Mouse (Mus musculus) hindbrain, embryonic 12.5 days (tissue): ENCODE results near the gene H2al2a. TPM values are rescaled to one million over a fixed set of nuclear protein-coding genes. Genes with fewer than 3 reads are reported as not detected.

Experiments used
- ATAC-seq: fragments of 200-750 bp; cut with Nextera tagmentation; 2 replicates; pipeline ENCODE4 v1.8.0; 2017; ENCODE audit warnings: moderate TSS enrichment; ENCODE audit not compliant: low FRiP score
- H3K27ac ChIP-seq: fragments of 300-500 bp; sonication (generic); 2 replicates; pipeline ENCODE4 v1.5.1; 2016; ENCODE audit warnings: mild to moderate bottlenecking
- H3K27me3 ChIP-seq: fragments of 300-500 bp; sonication (generic); 2 replicates; pipeline ENCODE4 v1.6.1; 2016; ENCODE audit warnings: mild to moderate bottlenecking
- H3K36me3 ChIP-seq: fragments of 300-500 bp; sonication (generic); 2 replicates; pipeline ENCODE4 v1.6.1; 2016; ENCODE audit warnings: mild to moderate bottlenecking
- H3K4me1 ChIP-seq: fragments of 300-500 bp; sonication (generic); 2 replicates; pipeline ENCODE4 v1.6.1; 2016
- H3K4me2 ChIP-seq: fragments of 300-500 bp; sonication (generic); replicated peaks from 2 replicates; pipeline ENCODE4 v1.6.1; 2016; ENCODE audit warnings: mild to moderate bottlenecking
- H3K4me3 ChIP-seq: fragments of 300-500 bp; sonication (generic); 2 replicates; pipeline ENCODE4 v1.5.1; 2016; ENCODE audit warnings: mild to moderate bottlenecking
- H3K9ac ChIP-seq: fragments of 300-500 bp; sonication (generic); 2 replicates; pipeline ENCODE4 v1.6.1; 2016; ENCODE audit warnings: mild to moderate bottlenecking, moderate library complexity
- H3K9me3 ChIP-seq: fragments of 300-500 bp; sonication (generic); replicated peaks from 2 replicates; pipeline ENCODE4 v1.6.1; 2016; ENCODE audit warnings: mild to moderate bottlenecking
- WGBS: fragments of 180-500 bp; shearing (Covaris S2); methylation state at CpG from one replicate; pipeline ENCODE4 v1.1.7; 2016; 5-methylcytosine and 5-hydroxymethylcytosine counted together
- polyA plus RNA-seq: library from polyadenylated mRNA; unstranded; fragments of >200 nt; fragmentation: Nextera tagmentation; extraction: Ambion mirVana; gene quantifications from 2 replicates; pipeline ENCODE4 v1.2.1, GENCODE M21; 2016

The H2al2a gene
- polyA plus RNA-seq, 1 experiment from 2014 or later: not detected

DNA sequence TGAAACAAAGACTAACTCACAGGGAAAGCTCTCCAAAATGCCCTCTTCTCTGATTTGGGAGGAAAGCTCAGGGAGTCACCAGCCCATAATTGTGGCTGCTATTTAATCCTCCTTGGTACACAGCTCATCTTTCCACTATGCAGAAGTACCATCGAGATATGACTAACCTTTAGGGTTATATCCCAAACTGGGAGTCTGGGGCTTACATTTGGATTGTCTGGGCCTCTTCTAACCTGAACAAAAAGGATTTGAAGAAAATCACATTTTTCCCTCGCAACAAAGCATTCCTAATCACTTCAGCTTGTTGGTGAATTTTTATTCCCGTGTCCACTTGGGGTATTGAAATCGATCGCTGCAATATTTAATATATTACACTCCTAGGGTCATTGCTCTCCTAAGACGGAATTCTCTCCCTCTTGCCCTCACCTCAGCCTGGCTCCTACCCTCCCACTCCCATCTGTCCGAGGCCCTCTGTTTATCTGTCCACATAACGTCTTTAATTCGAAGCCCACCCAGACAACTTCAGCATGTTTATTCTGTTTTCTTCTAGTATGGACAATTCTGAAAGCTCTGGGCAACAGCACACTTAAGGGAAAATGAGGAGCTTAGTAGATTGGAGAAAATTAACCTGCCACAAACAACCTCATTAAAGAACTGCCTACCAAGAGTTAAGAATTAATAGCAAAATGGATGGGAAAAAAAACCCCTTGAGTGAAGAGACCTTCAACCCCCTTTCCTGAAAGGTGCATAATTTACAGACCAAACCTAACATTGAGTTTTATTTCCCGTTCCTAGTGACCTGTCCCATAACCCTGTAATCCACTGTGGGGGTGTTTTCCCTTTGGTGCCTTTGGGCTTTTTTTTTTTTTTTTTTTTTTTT is 37.9 kb upstream of the H2al2a start:
- no peak overlapping the region for H3K4me3 ChIP-seq
- peak overlapping the region; percentile 2; the same call in 1 of the 2 replicates for H3K9ac ChIP-seq
- H3K4me2 ChIP-seq: no peak overlapping the region
- H3K27ac ChIP-seq: peak overlapping the region; percentile 77
- no peaks in the 10 kb centered on the region for H3K36me3 ChIP-seq
- H3K4me1 ChIP-seq: peaks cover 69% of the 10 kb centered on the region
- H3K27me3 ChIP-seq: no peaks in the 10 kb centered on the region
- no peak for ATAC-seq
- no peaks in the 10 kb centered on the region for H3K9me3 ChIP-seq
- WGBS: 40% methylated on average over 10 of the region's 10 CpGs

DNA sequence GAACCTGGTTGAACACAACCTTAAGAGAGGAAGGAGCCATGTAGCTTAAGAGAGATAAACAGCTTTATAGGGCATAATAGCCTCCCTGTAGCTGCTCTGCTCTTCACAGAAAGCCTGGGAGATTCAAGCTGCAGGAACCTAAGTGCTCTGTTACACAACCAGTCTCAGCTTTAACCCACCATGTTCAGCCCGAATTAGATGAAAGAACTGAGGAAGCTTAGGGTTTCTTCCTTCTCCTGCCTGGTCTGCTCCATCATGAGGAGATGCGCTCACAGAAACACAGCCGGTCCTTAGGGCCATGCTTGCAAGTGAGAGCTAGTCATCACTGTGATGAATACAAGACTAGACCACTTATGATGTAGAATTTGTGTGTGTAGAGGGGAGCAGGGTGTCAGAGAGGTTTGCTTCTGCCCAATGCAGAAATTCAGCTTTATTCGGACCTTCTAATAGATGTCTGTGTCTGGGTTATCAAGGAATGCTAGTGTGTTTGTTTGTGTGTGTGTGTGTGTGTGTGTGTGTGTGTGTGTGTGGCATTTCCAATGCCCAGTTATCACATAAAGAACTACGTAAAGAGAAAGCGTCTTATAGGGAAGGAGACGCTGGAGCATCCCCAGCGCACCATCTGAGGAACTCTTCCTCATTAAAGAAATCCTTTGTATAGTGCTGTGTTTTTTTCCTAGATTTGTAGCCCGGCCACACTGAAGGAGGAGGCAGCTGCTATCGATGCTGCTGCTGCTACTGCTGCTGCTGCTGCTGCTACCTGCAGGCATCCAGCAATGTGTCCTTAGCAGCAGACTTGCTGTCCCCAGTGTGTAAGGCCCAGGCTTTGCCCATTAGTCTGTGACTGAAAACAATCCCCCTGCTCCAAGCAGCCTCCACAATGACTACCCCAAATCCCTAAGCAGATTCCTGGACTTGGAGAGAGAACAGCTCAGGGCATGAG is 36.7 kb upstream of the H2al2a start:
- WGBS: 30% methylated on average over 10 of the region's 10 CpGs
- no peak overlapping the region for H3K4me3 ChIP-seq

DNA sequence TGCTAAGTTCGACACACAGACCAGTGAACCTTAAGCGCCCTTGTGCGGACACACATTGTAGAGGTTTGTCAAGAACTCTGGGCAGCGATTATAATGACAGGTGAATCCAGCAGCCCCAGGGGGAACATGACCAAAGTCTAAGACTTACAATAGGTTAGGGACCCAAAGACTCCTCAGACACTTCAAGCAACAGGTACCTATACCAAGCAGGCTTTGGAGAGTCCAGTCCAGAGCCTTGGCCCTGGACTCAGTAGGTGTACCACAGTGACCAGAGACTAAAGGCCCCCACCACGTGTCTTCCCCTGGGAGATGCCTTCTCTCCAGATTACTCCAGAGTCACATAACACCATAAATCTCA is 35.8 kb upstream of the H2al2a start:
- no peak for ATAC-seq
- no peak overlapping the region for H3K4me3 ChIP-seq
- H3K9ac ChIP-seq: peak overlapping the region; percentile 76; the same call in 1 of the 2 replicates
- H3K4me1 ChIP-seq: peaks cover 54% of the 10 kb centered on the region
- H3K27ac ChIP-seq: 0 out of 2 replicates have a peak overlapping the region, but pooled peaks have one; percentile 30
- no peaks in the 10 kb centered on the region for H3K36me3 ChIP-seq
- H3K27me3 ChIP-seq: no peaks in the 10 kb centered on the region
- H3K4me2 ChIP-seq: peak overlapping the region; percentile 81
- WGBS: 37% methylated on average over 5 of the region's 5 CpGs
- H3K9me3 ChIP-seq: no peaks in the 10 kb centered on the region

More for the DNA sequence above, 36.7 kb upstream of the H2al2a start:
- Histone ChIP-seq H3K36me3 (no peaks in the 10 kb centered on the region), H3K4me1 (peaks cover 58% of the 10 kb centered on the region), H3K4me2 (peak overlapping the region; percentile 81), H3K27me3 (no peaks in the 10 kb centered on the region), H3K9me3 (no peaks in the 10 kb centered on the region), H3K27ac (peak overlapping the region; percentile 77), H3K9ac (peak overlapping the region; percentile 2)
- ATAC-seq: peak; percentile 54

DNA sequence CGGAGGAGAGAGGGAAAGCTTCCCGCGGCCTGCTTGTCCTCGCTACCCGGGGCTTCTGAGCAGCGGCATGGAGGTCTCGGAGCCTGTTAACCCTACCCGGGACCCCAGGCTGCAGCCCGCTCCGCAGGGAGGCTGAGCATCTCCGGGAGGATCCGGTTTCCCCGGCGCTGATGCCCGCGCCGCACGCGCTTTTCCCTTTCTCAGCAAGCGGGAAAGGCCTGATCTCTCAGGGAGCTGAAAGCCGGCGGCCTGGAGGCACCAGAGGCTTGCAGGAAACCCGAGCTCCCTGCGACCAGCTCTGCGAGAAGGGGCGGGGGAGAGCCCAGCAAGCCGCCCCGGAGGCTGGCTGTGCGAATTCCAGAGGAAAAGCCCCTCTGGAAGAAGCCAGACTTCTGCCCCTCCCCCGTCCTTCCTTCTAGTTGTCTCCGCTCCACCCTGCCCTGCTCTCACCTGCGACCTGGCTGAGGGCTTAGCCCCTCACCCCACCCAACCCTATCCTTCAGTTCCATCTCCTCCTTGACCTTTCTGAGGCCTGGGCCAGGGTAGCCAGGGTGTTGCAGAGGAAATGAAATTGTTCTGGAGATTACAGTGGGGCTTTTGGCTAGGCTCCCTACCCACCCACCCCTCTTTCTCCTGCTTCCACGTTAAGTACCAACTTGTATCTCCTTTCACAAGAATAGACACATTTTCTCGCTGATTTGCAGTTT is 35.2 kb upstream of the H2al2a start:
- H3K4me3 ChIP-seq: peak overlapping the region; percentile 35
- WGBS: under 1% methylated on average over 34 of the region's 34 CpGs
- ATAC-seq: no peak
- H3K4me1 ChIP-seq: peaks cover 54% of the 10 kb centered on the region
- no peaks in the 10 kb centered on the region for H3K36me3 ChIP-seq
- peak overlapping the region; percentile 81 for H3K4me2 ChIP-seq
- H3K9me3 ChIP-seq: no peaks in the 10 kb centered on the region
- H3K27me3 ChIP-seq: no peaks in the 10 kb centered on the region
- H3K9ac ChIP-seq: peak overlapping the region; percentile 76
- H3K27ac ChIP-seq: peak overlapping the region; percentile 73

DNA sequence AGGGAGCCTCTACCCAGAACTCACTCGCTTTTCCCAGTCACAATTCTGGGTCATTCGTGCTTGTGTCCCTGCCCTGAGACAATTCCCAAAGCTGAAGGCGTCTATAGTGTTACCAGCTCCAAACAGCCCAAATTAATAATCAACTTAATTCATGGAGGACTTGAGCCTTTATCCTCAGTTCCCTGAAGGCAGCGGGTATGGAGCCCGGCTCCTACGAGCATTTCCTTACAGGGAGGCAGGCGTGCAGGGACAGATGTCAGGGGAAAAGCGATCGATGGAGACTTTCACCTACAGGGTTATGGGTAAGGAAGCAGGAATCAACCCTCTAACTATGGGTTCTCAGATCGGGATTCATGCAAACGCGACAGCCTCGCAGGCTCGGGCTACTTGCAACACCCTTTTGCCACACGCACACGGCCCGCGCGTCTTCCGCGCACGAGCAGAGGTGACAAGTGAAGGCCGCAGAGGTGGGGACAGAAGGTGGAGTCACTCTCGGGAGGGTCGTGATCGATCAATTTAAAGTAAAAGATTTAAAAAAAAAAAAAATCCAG is 34.6 kb upstream of the H2al2a start:
- Histone ChIP-seq H3K27me3 (no peaks in the 10 kb centered on the region), H3K36me3 (no peaks in the 10 kb centered on the region), H3K27ac (peak overlapping the region; percentile 73), H3K9me3 (no peaks in the 10 kb centered on the region), H3K9ac (peak overlapping the region; percentile 76), H3K4me3 (peak overlapping the region; percentile 35), H3K4me2 (peak overlapping the region; percentile 81), H3K4me1 (peaks cover 57% of the 10 kb centered on the region)
- WGBS: 1% methylated on average over 26 of the region's 26 CpGs
- no peak for ATAC-seq

DNA sequence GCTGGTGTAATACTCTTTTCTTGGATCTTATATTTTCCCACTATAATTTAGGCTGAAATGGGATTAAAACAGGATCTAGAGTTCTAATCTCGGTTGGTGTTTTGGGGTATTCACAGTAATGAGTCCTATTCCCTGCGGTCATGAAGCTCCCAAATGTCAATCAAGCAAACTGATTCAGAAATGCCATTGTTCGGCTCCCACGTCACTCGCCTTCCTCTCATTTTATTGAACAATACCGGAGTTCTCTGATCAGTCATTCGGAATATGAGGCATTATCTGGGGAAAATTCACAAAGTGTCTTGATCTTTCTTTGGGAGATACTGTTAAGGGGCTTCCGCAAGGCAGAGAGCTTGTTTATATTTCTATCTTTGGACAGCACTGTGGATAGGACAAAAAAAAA is 33.8 kb upstream of the H2al2a start:
- H3K9ac ChIP-seq: 0 out of 2 replicates have a peak overlapping the region, but pooled peaks have one; percentile 1
- H3K4me3 ChIP-seq: peak overlapping the region; percentile 35; the same call in 1 of the 2 replicates
- H3K27me3 ChIP-seq: no peaks in the 10 kb centered on the region
- peak overlapping the region; percentile 73; the same call in 1 of the 2 replicates for H3K27ac ChIP-seq
- no peaks in the 10 kb centered on the region for H3K36me3 ChIP-seq
- H3K4me2 ChIP-seq: peak overlapping the region; percentile 81
- H3K4me1 ChIP-seq: peaks cover 56% of the 10 kb centered on the region
- WGBS: 9% methylated on average over 8 of the region's 8 CpGs
- no peak for ATAC-seq
- H3K9me3 ChIP-seq: no peaks in the 10 kb centered on the region

DNA sequence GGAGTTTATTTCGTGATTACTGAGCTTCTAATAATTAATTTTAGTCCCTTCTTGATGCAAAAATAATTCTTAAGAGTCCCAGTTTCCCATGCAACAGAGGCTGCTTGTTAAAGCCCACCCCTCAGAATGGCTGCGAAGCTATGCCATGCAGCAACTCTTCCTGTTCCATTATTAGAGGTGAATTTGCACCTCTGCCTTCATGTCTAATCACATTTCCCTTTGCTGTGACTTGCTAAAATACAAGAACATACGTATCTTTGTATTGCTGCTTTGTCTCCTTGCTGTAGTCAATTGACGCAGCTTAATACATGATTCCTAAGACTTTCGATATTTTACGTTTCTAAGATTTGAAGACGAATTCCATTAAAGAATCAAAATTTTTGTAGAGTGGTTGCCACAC is 32.9 kb upstream of the H2al2a start:
- no peak overlapping the region for H3K4me3 ChIP-seq
- ATAC-seq: no peak
- H3K27me3 ChIP-seq: no peaks in the 10 kb centered on the region
- no peaks in the 10 kb centered on the region for H3K36me3 ChIP-seq
- H3K9me3 ChIP-seq: no peaks in the 10 kb centered on the region
- no peak overlapping the region; the same call in 1 of the 2 replicates for H3K27ac ChIP-seq
- H3K9ac ChIP-seq: 0 out of 2 replicates have a peak overlapping the region, but pooled peaks have one; percentile 47
- H3K4me2 ChIP-seq: peak overlapping the region; percentile 96
- WGBS: 37% methylated on average over 7 of the region's 7 CpGs
- H3K4me1 ChIP-seq: peaks cover 53% of the 10 kb centered on the region

DNA sequence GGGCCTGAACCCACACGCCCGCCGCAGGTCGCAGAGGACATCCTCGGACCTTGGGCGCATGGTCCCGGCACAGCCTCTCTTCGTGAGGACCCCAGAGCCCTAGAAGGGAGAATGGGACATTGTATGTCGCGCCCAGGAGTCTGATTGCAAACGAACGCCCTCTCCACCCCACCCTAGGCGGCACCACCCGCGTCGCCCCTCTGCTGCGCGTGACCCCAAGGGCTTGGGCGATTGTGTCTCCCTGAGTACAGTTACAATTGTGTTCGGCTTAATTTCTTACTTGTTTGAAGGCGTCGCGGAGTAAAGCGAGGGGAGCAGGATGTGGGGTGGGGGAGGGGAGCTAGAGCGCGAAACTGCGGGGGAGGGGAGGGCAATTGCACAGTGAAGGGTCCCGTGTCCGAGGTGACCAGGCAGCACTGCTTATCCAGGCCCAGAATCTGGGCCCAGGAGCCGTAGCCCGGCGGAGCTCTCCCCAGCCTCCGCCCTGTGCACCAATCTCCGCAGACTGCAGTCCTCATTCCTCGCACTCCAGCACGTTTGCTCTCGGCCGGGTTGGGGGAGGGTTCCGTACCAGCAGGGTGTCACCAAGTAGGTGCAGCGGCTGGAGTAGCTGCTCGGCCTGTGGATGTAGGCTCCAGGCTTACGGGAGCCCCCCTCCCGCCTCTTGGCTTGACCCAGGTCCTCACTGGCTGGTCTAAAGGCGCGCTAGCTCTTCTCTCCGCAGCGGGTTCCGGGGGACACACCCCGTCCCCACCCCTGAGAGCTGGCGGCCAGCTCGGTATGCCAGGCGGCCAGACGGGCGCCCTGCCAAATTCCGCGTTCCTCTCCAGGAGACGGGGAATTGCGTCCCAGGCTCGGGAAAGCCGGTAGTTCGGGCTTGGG is 31.6 kb upstream of the H2al2a start:
- Histone ChIP-seq H3K9me3 (no peaks in the 10 kb centered on the region), H3K27me3 (no peaks in the 10 kb centered on the region), H3K4me3 (peak overlapping the region; percentile 63), H3K27ac (peak overlapping the region; percentile 100), H3K9ac (peak overlapping the region; percentile 93), H3K4me2 (peak overlapping the region; percentile 96), H3K4me1 (peaks cover 40% of the 10 kb centered on the region), H3K36me3 (no peaks in the 10 kb centered on the region)
- peak; percentile 67 for ATAC-seq
- WGBS: under 1% methylated on average over 59 of the region's 61 CpGs

DNA sequence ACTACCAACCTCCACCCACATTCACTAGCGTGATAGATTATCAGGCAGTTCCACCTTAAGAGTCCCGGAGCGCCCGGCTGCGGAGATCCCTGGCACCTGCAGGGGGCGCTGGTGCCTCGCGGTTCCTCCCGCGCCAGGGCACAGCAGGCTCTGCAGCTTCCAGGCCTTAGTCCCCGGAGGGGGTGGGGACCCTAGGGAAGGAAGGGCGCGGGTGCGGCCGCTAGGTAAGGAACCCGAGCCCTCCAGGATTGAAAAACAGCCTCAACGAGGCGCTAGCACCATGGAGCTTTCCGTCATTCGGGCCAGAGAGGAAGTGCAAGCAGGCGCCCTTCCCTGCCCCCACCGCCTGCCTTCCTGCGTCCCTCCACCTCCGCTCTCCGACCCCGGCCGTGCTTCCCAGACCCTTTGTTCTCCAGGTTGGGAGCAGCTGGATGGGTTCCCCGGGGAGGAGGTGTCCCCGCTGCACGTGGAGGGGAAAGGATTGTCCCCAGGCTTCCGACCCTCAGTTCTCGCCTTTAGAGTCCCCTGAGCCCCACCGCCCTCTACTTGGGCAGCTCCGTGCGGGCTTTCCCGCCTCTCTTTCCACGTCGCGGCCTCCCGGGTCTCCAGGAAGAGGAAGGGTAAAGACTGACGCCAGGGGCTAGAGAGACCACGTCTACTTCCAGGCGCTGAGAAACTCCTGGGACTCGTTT is 30.8 kb upstream of the H2al2a start:
- Histone ChIP-seq H3K9me3 (no peaks in the 10 kb centered on the region), H3K9ac (peak overlapping the region; percentile 93), H3K4me2 (peak overlapping the region; percentile 96), H3K27me3 (no peaks in the 10 kb centered on the region), H3K36me3 (no peaks in the 10 kb centered on the region), H3K4me3 (peak overlapping the region; percentile 63), H3K27ac (peak overlapping the region; percentile 100), H3K4me1 (peaks cover 32% of the 10 kb centered on the region)
- WGBS: under 1% methylated on average over 44 of the region's 44 CpGs
- ATAC-seq: peak; percentile 85

DNA sequence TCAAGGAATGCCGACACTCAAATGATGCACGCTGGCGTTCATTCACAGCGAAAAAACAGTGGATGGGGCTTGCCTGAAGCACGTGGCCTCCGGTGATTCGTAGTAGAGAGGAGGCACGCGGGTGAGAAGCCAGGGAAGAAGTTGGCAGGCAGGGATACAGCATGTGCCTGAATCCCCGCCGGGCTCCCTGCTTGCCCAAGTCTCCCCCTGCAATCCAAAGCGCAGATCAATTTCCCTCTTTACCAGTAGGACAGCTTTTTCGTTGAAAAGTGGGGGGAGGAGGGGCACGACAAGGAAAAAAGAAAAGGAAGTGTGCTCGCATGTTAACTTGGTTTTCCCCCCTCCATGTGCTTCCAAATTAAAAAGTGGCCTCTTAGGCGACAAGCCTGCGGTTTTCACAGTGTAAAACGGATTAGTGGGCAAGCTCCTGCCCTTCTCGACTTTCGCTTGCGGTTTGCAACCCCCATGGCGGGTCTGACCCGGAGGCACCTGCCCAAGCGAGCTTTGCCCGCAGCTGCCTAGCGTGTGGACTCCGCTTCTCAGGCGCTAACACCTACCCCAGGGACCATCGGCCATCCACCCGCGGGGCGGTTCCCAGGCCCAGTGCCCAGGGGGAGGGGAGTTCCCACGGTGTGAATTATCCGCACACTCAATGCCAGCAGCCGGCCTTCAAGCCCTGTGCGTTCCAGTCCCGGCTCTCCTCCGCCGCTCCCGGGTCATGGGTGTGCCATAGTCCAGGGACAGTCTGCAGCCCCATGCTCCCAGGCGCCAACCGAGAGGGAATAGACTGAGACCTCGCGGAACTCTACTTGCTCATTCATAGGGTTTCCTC is 29.6 kb upstream of the H2al2a start:
- WGBS: 1% methylated on average over 44 of the region's 44 CpGs
- Histone ChIP-seq H3K9ac (peak overlapping the region; percentile 63), H3K27me3 (no peaks in the 10 kb centered on the region), H3K36me3 (no peaks in the 10 kb centered on the region), H3K4me3 (peak overlapping the region; percentile 63), H3K4me1 (peaks cover 20% of the 10 kb centered on the region), H3K27ac (peak overlapping the region; percentile 100), H3K9me3 (no peaks in the 10 kb centered on the region), H3K4me2 (peak overlapping the region; percentile 96)
- ATAC-seq: peak; percentile 43
